Mouse (Mus musculus) forebrain, embryonic 14.5 days (tissue): ENCODE measurements around the gene Gm5128. TPM values are rescaled to one million over a fixed set of nuclear protein-coding genes. Genes with fewer than 3 reads are reported as not detected.
"Not testable (repeated sequence)": the region's sequence is repeated elsewhere in the genome, so short reads cannot be mapped to it uniquely, and the experiment has no call there.

Experiments
- ATAC-seq: fragments of 200-750 bp; cut with Nextera tagmentation; 2 replicates; pipeline ENCODE4 v1.8.0; 2017; ENCODE audit warnings: mild to moderate bottlenecking, moderate library complexity
- DNase-seq: peaks from one replicate; pipeline ENCODE4 v3.0.0-alpha.2; 2015; ENCODE audit warnings: low spot score
- H3K27ac ChIP-seq: fragments of 300-500 bp; sonication (generic); 2 replicates; pipeline ENCODE4 v1.5.1; 2014; ENCODE audit warnings: low read depth, mild to moderate bottlenecking, control low read depth, low read length, moderate library complexity
- H3K27me3 ChIP-seq: fragments of 300-500 bp; sonication (generic); replicated peaks from 2 replicates; pipeline ENCODE4 v1.6.1; 2014; ENCODE audit warnings: low read length, control low read depth, mixed read lengths; ENCODE audit not compliant: control insufficient read depth, insufficient read depth
- H3K36me3 ChIP-seq: fragments of 300-500 bp; sonication (generic); 2 replicates; pipeline ENCODE4 v1.6.1; 2014; ENCODE audit warnings: low read length, control low read depth; ENCODE audit not compliant: control insufficient read depth, insufficient read depth
- H3K4me1 ChIP-seq: fragments of 300-500 bp; sonication (generic); 2 replicates; pipeline ENCODE4 v1.6.1; 2014; ENCODE audit warnings: antibody characterized with exemption, low read length, control low read depth; ENCODE audit not compliant: control insufficient read depth, insufficient read depth
- H3K4me2 ChIP-seq: fragments of 300-500 bp; sonication (generic); 2 replicates; pipeline ENCODE4 v1.6.1; 2014; ENCODE audit warnings: mild to moderate bottlenecking, control low read depth, low read length
- H3K4me3 ChIP-seq: fragments of 300-500 bp; sonication (generic); 2 replicates; pipeline ENCODE4 v1.5.1; 2014; ENCODE audit warnings: low read depth, low read length, control low read depth
- H3K9ac ChIP-seq: fragments of 300-500 bp; sonication (generic); 2 replicates; pipeline ENCODE4 v1.6.1; 2014; ENCODE audit warnings: mild to moderate bottlenecking, low read length, control low read depth, moderate library complexity
- H3K9me3 ChIP-seq: fragments of 300-500 bp; sonication (generic); replicated peaks from 2 replicates; pipeline ENCODE4 v1.6.1; 2016; ENCODE audit warnings: low read length, control low read depth, mixed read lengths; ENCODE audit not compliant: control insufficient read depth
- WGBS: fragments of 180-500 bp; shearing (Covaris S2); extraction: QIAGEN DNeasy Blood & Tissue Kit; methylation state at CpG from one replicate; pipeline ENCODE4 v1.1.7; 2014; 5-methylcytosine and 5-hydroxymethylcytosine counted together
- polyA plus RNA-seq: library from polyadenylated mRNA; unstranded; fragments of >200 nt; fragmentation: Nextera tagmentation; extraction: Ambion mirVana; gene quantifications from 2 replicates; pipeline ENCODE4 v1.2.1, GENCODE M21; 2014

The Gm5128 gene
- polyA plus RNA-seq = 0.08 TPM in 1 of 2 replicates, not detected in the other

- H3K4me3 ChIP-seq, ATAC-seq, H3K4me2 ChIP-seq, H3K27ac ChIP-seq, H3K9me3 ChIP-seq, H3K27me3 ChIP-seq, H3K9ac ChIP-seq, H3K36me3 ChIP-seq, DNase-seq, H3K4me1 ChIP-seq: not testable (repeated sequence)
- WGBS = no CpG with 5 or more reads among the region's 15 CpGs
Observed at GRCm38 (mm10) chrX:135372984-135373383, at the start of gene Gm5128. Gm5128 (plus strand) TSS chrX:135373284.

GRCm38 (mm10) chrX:135360685-135361084 is 12.4 kb upstream of the Gm5128 start:
- H3K27me3 ChIP-seq, DNase-seq, H3K36me3 ChIP-seq, H3K9me3 ChIP-seq, H3K4me3 ChIP-seq, H3K4me1 ChIP-seq, H3K27ac ChIP-seq, H3K9ac ChIP-seq, ATAC-seq, H3K4me2 ChIP-seq: not testable (repeated sequence)
- 29% methylated on average over 2 of the region's 6 CpGs for WGBS

- not testable (repeated sequence) for H3K4me3 ChIP-seq, H3K9me3 ChIP-seq, H3K9ac ChIP-seq, H3K4me2 ChIP-seq, H3K27me3 ChIP-seq, H3K27ac ChIP-seq, H3K4me1 ChIP-seq, ATAC-seq, H3K36me3 ChIP-seq, DNase-seq
- WGBS = no CpG with 5 or more reads among the region's 4 CpGs
Observed at GRCm38 (mm10) chrX:135361943-135362342, 11.1 kb upstream of the Gm5128 start.

GRCm38 (mm10) chrX:135403578-135403977 is 30.5 kb downstream of the Gm5128 start:
- not testable (repeated sequence) for H3K4me3 ChIP-seq, H3K27me3 ChIP-seq, H3K36me3 ChIP-seq, H3K4me1 ChIP-seq, H3K4me2 ChIP-seq, DNase-seq, H3K9me3 ChIP-seq, H3K27ac ChIP-seq, H3K9ac ChIP-seq, ATAC-seq
- no CpG with 5 or more reads among the region's 3 CpGs for WGBS

GRCm38 (mm10) chrX:135421203-135421602 is 48.1 kb downstream of the Gm5128 start:
- not testable (repeated sequence) for DNase-seq
- 58% methylated on average over 3 of the region's 7 CpGs for WGBS

GRCm38 (mm10) chrX:135421824-135422223 is 48.7 kb downstream of the Gm5128 start:
- ATAC-seq, H3K4me2 ChIP-seq, H3K4me1 ChIP-seq: not testable (repeated sequence)

More at GRCm38 (mm10) chrX:135421203-135421602, 48.1 kb downstream of the Gm5128 start:
- not testable (repeated sequence) for H3K4me1 ChIP-seq, H3K27ac ChIP-seq, H3K4me2 ChIP-seq, H3K9ac ChIP-seq, H3K4me3 ChIP-seq, ATAC-seq, H3K9me3 ChIP-seq, H3K36me3 ChIP-seq, H3K27me3 ChIP-seq

GRCm38 (mm10) chrX:135422473-135422872 is 49.4 kb downstream of the Gm5128 start:
- H3K4me1 ChIP-seq, DNase-seq, H3K27me3 ChIP-seq, H3K36me3 ChIP-seq, H3K27ac ChIP-seq, H3K4me2 ChIP-seq, H3K4me3 ChIP-seq, H3K9me3 ChIP-seq, ATAC-seq, H3K9ac ChIP-seq: not testable (repeated sequence)
- no CpG with 5 or more reads among the region's 4 CpGs for WGBS

More at GRCm38 (mm10) chrX:135421824-135422223, 48.7 kb downstream of the Gm5128 start:
- not testable (repeated sequence) for DNase-seq, H3K36me3 ChIP-seq, H3K27ac ChIP-seq, H3K27me3 ChIP-seq, H3K4me3 ChIP-seq, H3K9me3 ChIP-seq, H3K9ac ChIP-seq

Other genes with a start within 250 kb of the Gm5128 start
- not detected in 2 replicates for gene Gm15023, start 195.7 kb upstream of the Gm5128 start, polyA plus RNA-seq
- gene Tceal6, start 162.6 kb upstream of the Gm5128 start, polyA plus RNA-seq = 9.0 and 12.8 TPM in 2 replicates
- not detected in 2 replicates for gene Pramel3, start 71.0 kb upstream of the Gm5128 start, polyA plus RNA-seq
- gene Gm7903, start 60.6 kb downstream of the Gm5128 start, polyA plus RNA-seq = not detected in 2 replicates
- gene AV320801, start 121.3 kb downstream of the Gm5128 start, polyA plus RNA-seq = not detected in 2 replicates
- gene Nxf7, start 225.5 kb downstream of the Gm5128 start, polyA plus RNA-seq = not detected in 2 replicates